Mouse (Mus musculus) C2C12 (cell line): Measurements from ENCODE around the gene Trmt1.

Source experiments
- CTCF ChIP-seq: IDR thresholded peaks from one replicate; pipeline ENCODE4 v1.5.1; 2011; ENCODE audit not compliant: control insufficient read depth, insufficient read depth, insufficient read length
- MAX ChIP-seq: IDR thresholded peaks from one replicate; pipeline ENCODE4 v1.6.1; 2011; ENCODE audit warnings: mild to moderate bottlenecking, control low read depth
- USF1 ChIP-seq: IDR thresholded peaks from one replicate; pipeline ENCODE4 v1.6.1; 2011; ENCODE audit warnings: low read depth, mild to moderate bottlenecking, control low read depth, moderate library complexity

DNA sequence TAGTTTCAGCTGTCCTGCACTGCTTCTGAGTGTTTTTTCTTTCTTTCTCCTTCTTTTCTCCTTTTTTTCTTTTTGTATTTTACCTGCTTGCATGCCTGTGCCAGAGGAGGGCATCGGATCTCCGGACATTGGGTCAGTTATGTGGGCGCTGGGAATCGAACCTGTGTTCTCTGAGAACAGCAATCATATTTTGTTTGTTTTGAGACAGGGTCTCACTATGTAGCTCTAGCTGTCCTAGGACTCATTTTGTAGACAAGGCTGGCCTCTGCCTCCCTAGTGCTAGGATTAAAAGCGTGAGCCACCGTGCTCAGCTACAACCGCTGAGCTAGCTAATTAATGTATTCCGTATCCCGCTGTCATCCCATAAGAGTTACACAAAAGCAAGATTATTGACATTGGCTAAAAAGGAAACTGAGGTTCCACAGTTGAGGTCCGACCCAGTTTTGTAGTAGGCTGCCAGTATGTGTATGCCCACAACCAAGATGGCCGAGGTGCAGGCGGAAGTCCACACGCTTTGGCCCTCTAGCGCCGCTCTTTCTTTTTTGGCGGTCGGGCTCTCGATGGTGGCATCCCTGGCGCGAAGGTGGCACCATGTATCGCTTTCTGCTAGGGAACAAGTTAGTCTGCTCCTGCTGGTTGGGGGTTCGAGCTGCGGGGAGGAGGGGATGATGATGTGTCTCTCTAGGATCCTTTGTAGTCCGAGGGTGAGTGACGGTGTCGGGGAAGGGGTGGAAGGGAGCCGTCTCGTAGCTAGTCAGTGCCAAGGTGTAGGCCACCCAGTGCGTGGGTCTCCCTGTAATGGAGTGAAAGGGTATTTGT, 21.3 kb upstream of the Trmt1 start:
- peak; percentile 41 for TF ChIP-seq MAX
- TF ChIP-seq CTCF, result no peak
- no peak for TF ChIP-seq USF1
